16 mouse cellular contexts compared by ENCODE assay signal in genomic region chr9:77757331-77757730, GRCm38 (mm10). TPM values are rescaled to one million over a fixed set of nuclear protein-coding genes. Genes with fewer than 3 reads are reported as not detected.
DNase-seq lines count a peak whose midpoint lies in the region; ATAC-seq and TF ChIP-seq lines count a peak whose summit lies in the region.
"Had no signal": no experiment of that assay in that cellular context is flagged by ENCODE, and none has a peak within 500 bp of the region (broad histone marks: within the 10 kb centered on the region; RNA-seq: fewer than 3 reads in every experiment).

No protein-coding gene starts in this region.

- WGBS in liver, embryonic 12.5 days (ENCODE audit: insufficient replicate concordance) = 19% methylated on average over 1 of the region's 1 CpGs
- 48% methylated on average over 1 of the region's 1 CpGs for WGBS in lung, adult 2 months

- no peaks in the 10 kb centered on the region; the same call in 1 of the 2 replicates for H3K27me3 ChIP-seq in liver, embryonic 12.5 days (replicated peaks)
- H3K27me3 ChIP-seq: embryonic facial prominence, embryonic 12.5 days; limb, embryonic 15.5 days had no signal

- peak overlapping the region; percentile 92 for H3K4me3 ChIP-seq in liver, embryonic 12.5 days
- H3K4me3 ChIP-seq in lung, adult 2 months (replicated peaks; ENCODE audit: extremely low read depth, low read depth, low read length) = no peak overlapping the region
- H3K4me3 ChIP-seq: embryonic facial prominence, embryonic 12.5 days; forebrain, embryonic 10.5 days; hindbrain, embryonic 10.5 days; limb, embryonic 15.5 days had no signal

- peak; percentile 43 for ATAC-seq in common myeloid progenitor, adult 5-6 weeks (replicated peaks; ENCODE audit: low read depth, poor library complexity, severe bottlenecking)
- peak; percentile 86 for ATAC-seq in liver, embryonic 12.5 days

- no peak for TF ChIP-seq POLR2A in lung, adult 2 months (IDR thresholded peaks at IDR 0.05; ENCODE audit: borderline replicate concordance, extremely low read depth, low read depth, low read length)

- H3K9me3 ChIP-seq in liver, embryonic 12.5 days (replicated peaks) = no peaks in the 10 kb centered on the region
- H3K9me3 ChIP-seq: embryonic facial prominence, embryonic 12.5 days; forebrain, embryonic 10.5 days; hindbrain, embryonic 10.5 days; limb, embryonic 15.5 days had no signal

- peak; percentile 20 to 59 for DNase-seq in spleen, postnatal 36 days (ENCODE audit: low spot score in 2 of 2)
- no peak for DNase-seq in spleen, postnatal 14 days (ENCODE audit: low spot score in 2 of 2)
- peak; percentile 49 to 61 for DNase-seq in spleen, postnatal 4 days (ENCODE audit: low spot score in 2 of 2)
- no peak for DNase-seq in lung, adult 2 months
- DNase-seq in adrenal gland, adult 2 months = no peak
- DNase-seq: cerebellum, adult 18-20 months; gastrocnemius, postnatal 10 days; kidney, postnatal 4 days; thymus, postnatal 14 days had no signal

- peaks cover 40% of the 10 kb centered on the region for H3K36me3 ChIP-seq in liver, embryonic 12.5 days
- H3K36me3 ChIP-seq: embryonic facial prominence, embryonic 12.5 days; limb, embryonic 15.5 days had no signal

- H3K4me2 ChIP-seq in liver, embryonic 12.5 days = peak overlapping the region; percentile 72
- H3K4me2 ChIP-seq: limb, embryonic 15.5 days had no signal

- TF ChIP-seq CTCF in lung, adult 2 months (IDR thresholded peaks at IDR 0.05; ENCODE audit: insufficient read depth, low read length) = no peak

- peak overlapping the region; percentile 95 for H3K9ac ChIP-seq in liver, embryonic 12.5 days
- H3K9ac ChIP-seq: embryonic facial prominence, embryonic 12.5 days; limb, embryonic 15.5 days had no signal

- peaks cover 54% of the 10 kb centered on the region for H3K4me1 ChIP-seq in liver, embryonic 12.5 days
- peaks cover 2% of the 10 kb centered on the region; the same call in 1 of the 2 replicates for H3K4me1 ChIP-seq in lung, adult 2 months (ENCODE audit: control insufficient read depth, insufficient read depth, low read length)

- peak overlapping the region; percentile 93 for H3K27ac ChIP-seq in liver, embryonic 12.5 days
- H3K27ac ChIP-seq: embryonic facial prominence, embryonic 12.5 days; forebrain, embryonic 10.5 days; hindbrain, embryonic 10.5 days; limb, embryonic 15.5 days; macrophage had no signal

RNA-seq across cellular contexts. Expression of gene Gclc, which starts 3.0 kb away (rescaled TPM):
- 48.4 and 57.5 TPM in 2 replicates for total RNA-seq in common myeloid progenitor, adult 5-6 weeks (2017)
- polyA plus RNA-seq in liver, embryonic 12.5 days (2016; fragmentation: Nextera tagmentation; extraction: Ambion mirVana) = 44.5 and 45.0 TPM in 2 replicates
- polyA plus RNA-seq in lung, adult 2 months (2012; rRNA removed) = 40.4 and 49.3 TPM in 2 replicates
- 10 to 100 TPM; 35.8 to 44.5 TPM for total RNA-seq in adrenal gland, adult 2 months (2021)
- polyA plus RNA-seq in adrenal gland, adult 2 months (2012; rRNA removed) = 13.3 and 14.5 TPM in 2 replicates

Comparison
In these comparisons a context has a peak if more than half of its experiments do, and no peak if none do; other contexts are left out.
1. DNase-seq: peak in spleen, postnatal 36 days (2 of 2) and spleen, postnatal 4 days (2 of 2); none in spleen, postnatal 14 days (0 of 2), lung, adult 2 months (single experiment) and adrenal gland, adult 2 months (single experiment).